Mouse (Mus musculus): ENCODE measurements around the gene Vmn1r117.
"Not testable (repeated sequence)": the region's sequence is repeated elsewhere in the genome, so short reads cannot be mapped to it uniquely, and the experiment has no call there.

Vmn1r117 gene

DNA sequence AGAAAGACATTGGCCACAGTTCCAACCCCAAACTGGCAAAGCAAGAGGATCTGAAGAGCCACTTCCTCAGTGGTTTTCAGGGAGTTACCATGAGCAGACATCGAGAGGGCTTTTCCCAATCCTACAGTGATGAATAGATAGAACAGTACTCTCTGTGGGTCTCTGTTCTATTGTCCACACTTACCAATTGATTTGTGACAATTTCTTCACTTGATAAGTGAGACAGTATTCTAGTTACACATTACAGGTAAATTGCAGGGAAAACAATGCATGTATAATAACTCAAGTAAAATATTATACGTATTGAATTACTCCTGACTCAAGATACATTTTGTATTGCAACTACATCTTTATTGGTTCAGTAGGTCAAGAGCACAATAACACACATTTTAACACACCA, at the start of gene Vmn1r117:
Gene Vmn1r117, minus strand, starts transcription at position 101 of the 400 bp plus-strand sequence.
- not testable (repeated sequence) for DNase-seq

DNA sequence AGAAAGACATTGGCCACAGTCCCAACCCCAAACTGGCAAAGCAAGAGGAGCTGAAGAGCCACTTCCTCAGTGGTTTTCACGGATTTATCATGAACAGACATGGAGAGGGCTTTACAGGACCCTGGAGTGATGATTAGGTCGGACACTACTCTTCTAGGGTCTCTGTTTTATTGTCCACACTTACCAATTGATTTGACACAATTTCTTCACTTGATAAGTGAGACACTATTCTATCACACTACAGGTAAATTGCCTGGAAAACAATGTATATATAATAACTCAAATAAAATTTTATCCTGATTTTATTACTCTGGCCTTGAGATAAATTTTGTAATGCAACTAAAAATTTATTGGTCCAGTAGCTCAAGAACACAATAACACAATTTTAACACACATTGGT, 28.3 kb upstream of the Vmn1r117 start, which contains the start of gene Vmn1r118:
Gene Vmn1r118, minus strand, starts transcription at position 101 of the 400 bp plus-strand sequence.
- DNase-seq: not testable (repeated sequence)

DNA sequence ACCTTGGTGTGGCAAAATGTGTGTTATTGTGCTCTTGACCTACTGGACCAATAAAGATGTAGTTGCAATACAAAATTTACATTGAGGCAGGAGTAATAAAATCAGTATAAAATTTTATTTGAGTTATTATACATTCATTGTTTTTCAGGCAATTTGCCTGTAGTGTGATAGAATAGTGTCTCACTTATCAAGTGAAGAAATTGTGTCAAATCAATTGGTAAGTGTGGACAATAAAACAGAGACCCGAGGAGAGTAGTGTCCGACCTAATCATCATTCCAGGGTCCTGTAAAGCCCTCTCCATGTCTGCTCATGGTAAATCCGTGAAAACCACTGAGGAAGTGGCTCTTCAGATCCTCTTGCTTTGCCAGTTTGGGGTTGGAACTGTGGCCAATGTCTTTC, 12.0 kb downstream of the Vmn1r117 start, which contains the start of gene Vmn1r116:
Gene Vmn1r116, plus strand, starts transcription at position 301 of the 400 bp plus-strand sequence.
- DNase-seq: not testable (repeated sequence)

DNA sequence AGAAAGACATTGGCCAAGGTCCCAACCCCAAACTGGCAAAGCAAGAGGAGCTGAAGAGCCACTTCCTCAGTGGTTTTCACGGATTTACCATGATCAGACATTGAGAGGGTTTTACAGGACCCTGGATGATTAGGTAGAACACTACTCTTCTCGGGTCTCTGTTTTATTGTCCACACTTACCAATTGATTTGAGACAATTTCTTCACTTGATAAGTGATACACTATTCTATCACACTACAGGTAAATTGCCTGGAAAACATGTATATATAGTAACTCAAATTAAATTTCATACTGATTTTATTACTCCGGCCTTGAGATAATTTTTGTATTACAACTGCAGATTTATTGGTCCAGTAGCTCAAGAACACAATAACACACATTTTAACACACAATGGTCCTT, 39.0 kb downstream of the Vmn1r117 start, which contains the start of gene Vmn1r115:
Gene Vmn1r115, minus strand, starts transcription at position 101 of the 400 bp plus-strand sequence.
- DNase-seq: not testable (repeated sequence)
